Mouse (Mus musculus) cerebellum, adult 2 months (tissue): ENCODE data around the gene Fam107a. TPM values are rescaled to one million over a fixed set of nuclear protein-coding genes. Genes with fewer than 3 reads are reported as not detected.

Experiments
- DNase-seq, 2 experiments: peaks; one replicate each; pipeline ENCODE4 v3.0.0; 2021
- H3K27ac ChIP-seq: fragments of 200-500 bp; 2 replicates; pipeline ENCODE4 v1.5.1; 2012; ENCODE audit warnings: low read length, control low read depth, inconsistent platforms; ENCODE audit not compliant: insufficient read depth
- H3K27me3 ChIP-seq: fragments of 200-500 bp; 2 replicates; pipeline ENCODE4 v1.6.1; 2012; ENCODE audit warnings: inconsistent platforms, mild to moderate bottlenecking, low read length, moderate library complexity; ENCODE audit not compliant: control insufficient read depth, insufficient read depth
- H3K4me1 ChIP-seq: fragments of 200-500 bp; 2 replicates; pipeline ENCODE4 v1.6.1; 2011; ENCODE audit warnings: low read length; ENCODE audit not compliant: control insufficient read depth, insufficient read depth
- H3K4me3 ChIP-seq: fragments of 200-500 bp; replicated peaks from 2 replicates; pipeline ENCODE3; 2011; ENCODE audit warnings: mild to moderate bottlenecking, low read depth, low read length, control low read depth; ENCODE audit not compliant: insufficient read depth
- CTCF ChIP-seq: fragments of 200-500 bp; IDR thresholded peaks from 2 replicates; pipeline ENCODE4 v1.5.1; 2011; ENCODE audit warnings: low read depth, mild to moderate bottlenecking, control low read depth, low read length, moderate library complexity, borderline replicate concordance; ENCODE audit not compliant: insufficient read depth
- POLR2A ChIP-seq: fragments of 200-500 bp; IDR thresholded peaks from 2 replicates; pipeline ENCODE4 v1.6.1; 2011; ENCODE audit warnings: low read length, control low read depth, borderline replicate concordance; ENCODE audit not compliant: insufficient read depth
- WGBS: fragments of 180-500 bp; shearing (Covaris S2); methylation state at CpG from one replicate; pipeline ENCODE4 v1.1.7; 2018; 5-methylcytosine and 5-hydroxymethylcytosine counted together
- polyA plus RNA-seq: library from polyadenylated mRNA; depleted of rRNA; stranded (reverse); fragments of >200 nt; gene quantifications from 2 replicates; pipeline ENCODE4 v1.2.3, GENCODE M21; 2012; rRNA removed

The Fam107a gene
- 351 and 468 TPM in 2 replicates for polyA plus RNA-seq

DNA sequence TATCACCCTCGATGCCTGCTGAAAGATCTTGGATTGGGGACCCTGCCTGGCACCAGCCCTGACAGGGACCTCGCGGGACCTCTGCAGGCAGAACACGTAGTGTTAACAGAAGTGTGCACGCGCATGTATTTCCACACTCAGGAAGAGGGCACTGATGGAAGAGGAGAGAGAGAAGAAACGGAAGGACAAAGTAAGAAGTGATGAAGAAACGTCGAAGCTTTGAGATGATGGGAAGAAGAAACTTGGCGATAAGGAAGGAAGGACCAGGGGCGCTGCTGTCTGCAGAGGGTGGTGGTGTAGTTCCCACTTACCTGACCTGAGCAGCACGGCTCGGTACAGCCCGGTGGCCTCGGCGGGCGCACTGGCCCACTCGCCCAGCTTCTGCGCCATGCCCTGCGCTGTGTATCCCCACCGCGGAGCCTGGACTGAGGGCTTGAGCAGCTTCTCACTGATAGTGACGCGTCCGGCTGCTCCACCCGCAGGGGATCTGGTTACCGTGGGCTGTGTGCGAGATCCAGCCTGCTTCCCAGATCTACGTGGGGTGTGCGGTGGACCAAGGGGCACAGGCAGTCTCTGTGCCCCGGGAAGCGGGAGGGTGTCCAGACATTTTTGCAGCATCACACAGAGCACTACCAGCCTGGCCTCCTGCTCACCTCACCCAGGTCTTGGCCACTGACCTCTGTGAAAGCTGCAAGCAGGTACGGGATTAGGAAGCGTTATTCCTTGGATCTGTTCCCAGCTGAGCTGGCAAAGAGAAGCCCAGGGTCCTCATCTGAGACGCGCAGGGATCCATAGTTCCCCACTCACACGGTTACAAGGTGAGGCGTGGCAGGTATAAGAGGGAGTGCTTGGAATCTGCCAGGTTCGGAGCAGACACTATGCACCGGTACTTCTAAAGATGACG is at the start of gene Fam107a:
TSS of gene Fam107a (minus strand) at position 830 of the 904 bp plus-strand sequence.
- no peak within 1 kb of the TSS for H3K27ac ChIP-seq

DNA sequence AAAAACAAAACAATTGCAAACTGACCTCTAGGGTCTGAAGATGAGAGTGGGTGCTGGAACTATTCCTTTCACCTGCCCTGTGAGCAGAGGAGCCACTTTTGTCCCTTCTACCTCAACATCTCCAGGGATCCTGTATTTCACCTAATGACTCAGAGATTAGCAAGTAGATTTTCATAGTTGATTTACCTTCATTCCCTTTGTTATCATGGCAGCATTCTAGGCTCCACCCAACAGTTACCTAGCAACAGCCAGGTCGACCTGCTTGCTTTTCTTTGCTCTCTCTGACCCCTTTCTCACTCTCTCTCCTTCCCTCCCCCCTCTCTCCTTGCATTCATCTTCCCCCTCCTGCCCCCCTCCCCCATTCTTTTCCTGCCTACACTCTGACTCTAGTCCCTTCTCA is 49.3 kb upstream of the Fam107a start:
- 18% methylated on average over 1 of the region's 1 CpGs for WGBS
- H3K27me3 ChIP-seq = no peaks in the 10 kb centered on the region; the same call in 1 of the 2 replicates
- no peak for DNase-seq
- H3K27ac ChIP-seq = no peak overlapping the region
- H3K4me3 ChIP-seq = no peak overlapping the region
- TF ChIP-seq CTCF = no peak
- no peak for TF ChIP-seq POLR2A
- H3K4me1 ChIP-seq = no peaks in the 10 kb centered on the region

More for the DNA sequence above, at the start of gene Fam107a:
- Histone ChIP-seq H3K4me3 (no peak within 1 kb of the TSS), H3K4me1 (no peaks in the 10 kb centered on the region), H3K27me3 (peaks cover 2% of the 10 kb centered on the region; the same call in 1 of the 2 replicates)
- DNase-seq = no peak
- 14% methylated on average over 41 of the region's 41 CpGs for WGBS
- TF ChIP-seq CTCF = no peak
- no peak for TF ChIP-seq POLR2A

DNA sequence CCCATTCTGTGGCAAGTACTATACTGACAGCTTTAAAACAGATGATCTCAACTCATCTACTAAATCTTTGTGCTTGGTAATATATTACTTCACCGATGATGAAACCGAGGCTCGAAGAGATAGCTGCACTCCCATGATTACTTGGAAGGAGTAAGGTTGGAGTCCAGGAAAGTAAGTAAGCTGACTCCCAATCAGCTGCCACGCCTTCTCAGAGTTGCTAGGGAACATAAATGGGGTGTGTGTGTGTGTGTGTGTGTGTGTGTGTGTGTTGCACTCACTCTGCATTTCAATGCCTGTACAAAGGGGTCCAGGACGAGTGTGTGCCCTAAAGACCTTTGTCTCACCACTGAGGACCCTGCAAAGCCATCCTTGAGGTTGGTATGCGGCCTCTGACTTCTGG is 48.0 kb upstream of the Fam107a start:
- Histone ChIP-seq H3K27me3 (no peaks in the 10 kb centered on the region; the same call in 1 of the 2 replicates), H3K4me1 (no peaks in the 10 kb centered on the region), H3K27ac (no peak overlapping the region), H3K4me3 (no peak overlapping the region)
- TF ChIP-seq CTCF (no peak), POLR2A (no peak)
- DNase-seq = no peak
- WGBS = 79% methylated on average over 6 of the region's 6 CpGs

DNA sequence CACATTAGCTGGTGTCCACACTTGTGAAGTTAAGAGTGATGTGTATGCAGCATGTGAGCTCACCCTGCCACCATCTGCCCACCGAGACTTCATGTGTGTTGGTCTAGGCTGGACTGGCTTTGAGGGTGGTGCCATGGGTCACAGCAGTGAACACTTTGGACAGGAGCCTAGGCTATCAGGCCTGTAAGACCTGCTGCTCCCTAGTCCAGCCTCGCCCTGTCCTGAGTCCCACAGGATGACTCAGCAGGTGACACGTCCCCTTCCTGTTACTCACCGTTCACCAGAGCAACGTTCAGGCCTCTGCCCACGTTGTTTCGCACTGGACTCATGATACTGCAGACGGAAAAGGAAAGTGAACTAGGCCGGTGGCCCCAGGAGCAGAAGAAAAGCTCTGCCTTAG is 39.0 kb upstream of the Fam107a start:
- H3K4me1 ChIP-seq = 0 out of 2 replicates have a peak, but pooled peaks cover 4% of the 10 kb centered on the region
- WGBS = 69% methylated on average over 9 of the region's 9 CpGs
- H3K27ac ChIP-seq = no peak overlapping the region
- no peak for TF ChIP-seq CTCF
- no peak for TF ChIP-seq POLR2A
- DNase-seq = no peak
- H3K4me3 ChIP-seq = no peak overlapping the region
- H3K27me3 ChIP-seq = no peaks in the 10 kb centered on the region

DNA sequence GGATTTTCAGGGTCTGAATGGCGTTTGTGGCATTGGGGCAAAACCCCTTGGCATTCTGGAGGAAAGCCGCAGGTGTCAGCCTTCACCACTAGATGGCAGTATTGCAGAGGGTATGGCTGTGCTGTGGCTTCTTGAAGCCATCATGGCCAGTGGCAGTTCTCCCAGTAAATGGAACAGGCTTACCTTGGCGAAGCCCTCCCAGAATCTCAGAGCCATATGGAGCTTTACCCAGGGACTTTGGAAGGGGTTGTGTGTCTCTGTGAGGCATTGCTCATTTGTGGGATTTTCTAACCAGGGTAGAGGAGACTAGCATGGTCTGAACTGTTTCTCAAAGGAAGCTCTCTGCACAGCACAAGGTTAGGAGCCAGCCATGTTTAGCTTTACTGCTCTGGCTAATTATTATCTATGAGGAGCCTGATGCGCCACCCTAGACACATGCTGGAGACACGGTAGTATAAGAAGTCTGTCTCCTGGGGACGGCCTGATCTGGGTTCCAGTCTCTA is 38.2 kb upstream of the Fam107a start:
- DNase-seq = peak; percentile 70 to 75
- H3K27ac ChIP-seq = no peak overlapping the region

DNA sequence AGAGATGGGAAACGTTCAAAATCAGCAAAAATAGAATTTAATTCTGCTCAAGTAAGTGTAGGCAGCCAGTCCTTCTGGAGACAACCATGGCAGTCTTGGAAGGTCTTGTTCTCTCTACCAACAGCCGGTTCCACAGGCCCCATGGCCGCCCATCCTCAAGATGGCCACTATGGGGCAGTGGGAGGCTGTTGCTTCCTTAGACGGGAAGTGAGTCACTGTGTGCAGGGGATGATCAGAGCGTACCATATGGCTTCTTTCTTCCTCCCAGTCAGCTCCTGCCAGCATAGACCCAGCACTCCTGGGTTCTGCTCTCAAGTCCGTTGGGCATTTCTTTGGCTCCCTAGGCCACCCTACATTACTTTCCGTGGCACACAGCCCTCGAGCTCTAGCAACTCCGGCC is 31.1 kb upstream of the Fam107a start:
- Histone ChIP-seq H3K4me3 (no peak overlapping the region), H3K27me3 (no peaks in the 10 kb centered on the region), H3K4me1 (peaks cover 12% of the 10 kb centered on the region), H3K27ac (no peak overlapping the region)
- DNase-seq = no peak
- 43% methylated on average over 9 of the region's 9 CpGs for WGBS
- TF ChIP-seq CTCF = no peak
- no peak for TF ChIP-seq POLR2A

More for the DNA sequence above, 38.2 kb upstream of the Fam107a start:
- 40% methylated on average over 6 of the region's 6 CpGs for WGBS
- Histone ChIP-seq H3K4me3 (no peak overlapping the region), H3K4me1 (0 out of 2 replicates have a peak, but pooled peaks cover 4% of the 10 kb centered on the region), H3K27me3 (no peaks in the 10 kb centered on the region)
- peak; percentile 93 for TF ChIP-seq CTCF
- no peak for TF ChIP-seq POLR2A

DNA sequence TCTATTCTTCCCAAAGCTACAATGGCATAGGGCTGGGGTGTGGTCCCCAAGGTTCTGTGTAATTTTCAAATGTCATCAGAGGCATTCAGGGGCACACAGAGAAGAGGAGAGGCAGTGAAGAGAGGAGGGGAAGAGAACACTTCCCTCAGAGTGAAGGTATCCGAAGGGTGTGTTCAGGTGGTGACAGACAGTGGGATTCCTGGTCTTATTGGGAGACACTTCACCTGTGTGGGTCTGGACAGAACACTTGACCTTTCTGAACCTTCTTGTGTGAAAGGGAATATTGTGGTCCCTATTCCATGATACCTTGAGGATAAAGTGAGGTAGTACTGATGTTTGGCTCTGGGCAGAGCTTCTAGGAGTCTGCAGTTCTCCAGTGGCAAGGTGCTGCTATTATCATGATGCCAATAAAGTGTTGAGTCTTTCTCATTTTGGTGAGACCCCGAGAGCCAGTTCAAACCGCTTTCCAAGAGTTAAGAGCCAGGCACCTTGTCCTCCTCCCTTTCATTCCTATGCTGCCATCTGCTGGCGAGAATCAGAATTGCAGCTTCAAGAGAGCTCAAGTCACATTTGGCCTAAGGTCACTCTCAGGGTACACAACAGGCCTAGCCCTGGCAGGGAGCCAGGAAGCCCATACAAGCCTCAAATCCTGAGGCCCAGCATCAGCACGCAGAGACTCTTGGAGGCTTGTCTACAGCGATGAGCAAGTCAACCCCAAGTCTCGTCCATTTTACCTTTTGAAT is 28.6 kb upstream of the Fam107a start:
- H3K27me3 ChIP-seq = no peaks in the 10 kb centered on the region
- no peak overlapping the region for H3K27ac ChIP-seq
- H3K4me3 ChIP-seq = no peak overlapping the region
- H3K4me1 ChIP-seq = peaks cover 12% of the 10 kb centered on the region
- DNase-seq = peak; percentile 80 to 92
- WGBS = 30% methylated on average over 7 of the region's 7 CpGs
- TF ChIP-seq CTCF (peak; percentile 96), POLR2A (no peak)
